Mouse (Mus musculus): ENCODE data around the gene Tle4. TPM values are rescaled to one million over a fixed set of nuclear protein-coding genes. Genes with fewer than 3 reads are reported as not detected.
A peak's percentile ranks its signal among the peaks of the same experiment; 100 is the strongest.

Gene Tle4
- polyA plus RNA-seq, 1 experiment from 2014 or later, result 26.7 TPM

DNA sequence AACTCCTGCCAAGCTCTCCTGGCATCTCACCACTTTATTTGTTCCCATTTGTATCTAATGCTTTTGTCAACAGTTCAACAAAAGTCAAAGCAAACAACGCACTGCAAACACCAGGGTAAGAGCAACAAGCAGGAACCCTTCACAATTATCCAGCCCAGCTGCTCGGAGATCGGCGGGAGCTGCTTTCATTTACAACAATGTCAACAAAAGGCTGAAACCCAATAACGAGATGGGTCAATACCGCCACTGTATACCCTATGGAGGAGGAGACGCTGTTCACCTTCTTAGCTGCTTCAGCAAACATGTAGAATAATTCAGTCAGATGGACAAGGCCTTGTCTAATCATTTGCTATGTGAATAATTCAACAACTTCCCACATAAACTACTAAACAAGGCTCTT, 95.6 kb downstream of the Tle4 start:
- Histone ChIP-seq H3K4me2 (ENCODE audit: low read length) (no peak overlapping the region), H3K36me3 (ENCODE audit: control insufficient read depth, insufficient read depth, low read length) (no peaks in the 10 kb centered on the region), H3K4me1 (ENCODE audit: control insufficient read depth, insufficient read depth, low read length) (peaks cover 47% of the 10 kb centered on the region), H3K27me3 (ENCODE audit: control insufficient read depth, insufficient read depth, low read depth, low read length) (no peaks in the 10 kb centered on the region), H3K4me3 (ENCODE audit: low read depth, low read length) (no peak overlapping the region), H3K9ac (ENCODE audit: low read depth, low read length) (no peak overlapping the region), H3K27ac (ENCODE audit: low read length) (no peak overlapping the region), H3K9me3 (replicated peaks; ENCODE audit: control insufficient read depth, low read length, poor library complexity, severe bottlenecking) (no peaks in the 10 kb centered on the region)
- no peak for ATAC-seq
- 11% methylated on average over 7 of the region's 7 CpGs for WGBS

DNA sequence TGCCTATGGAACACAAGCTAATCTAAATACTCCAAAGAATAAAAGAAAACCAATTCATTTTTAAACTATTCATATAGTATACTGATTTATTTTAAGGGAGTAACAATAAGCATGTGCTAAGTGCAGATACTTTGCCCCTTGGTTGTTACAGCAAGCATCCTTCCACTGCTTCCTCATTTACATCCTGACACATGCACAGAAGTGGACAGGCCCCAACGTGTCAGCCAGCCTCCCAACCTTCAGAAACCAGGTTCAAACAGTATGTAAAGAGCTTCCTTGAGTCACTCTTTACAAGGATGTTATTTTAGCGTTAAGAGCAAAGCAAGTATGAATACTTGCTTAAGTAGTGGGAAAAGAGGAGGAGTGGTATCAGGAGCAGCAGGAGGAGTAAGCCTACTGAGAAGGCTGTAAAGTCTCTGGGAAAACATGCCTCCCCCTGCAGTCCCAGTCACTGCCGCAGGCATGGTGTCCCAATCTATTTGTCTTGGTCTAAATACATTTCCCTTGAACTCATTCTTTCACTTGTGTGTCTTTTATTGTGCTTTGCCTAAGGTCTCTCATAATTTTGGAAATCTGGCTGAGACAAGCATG, 97.9 kb downstream of the Tle4 start:
- H3K4me3 ChIP-seq (ENCODE audit: low read depth, low read length), result no peak overlapping the region
- peaks cover 27% of the 10 kb centered on the region for H3K4me1 ChIP-seq (ENCODE audit: control insufficient read depth, insufficient read depth, low read length)
- H3K27ac ChIP-seq (ENCODE audit: low read length), result no peak overlapping the region
- no peaks in the 10 kb centered on the region for H3K27me3 ChIP-seq (ENCODE audit: control insufficient read depth, insufficient read depth, low read depth, low read length)
- no peak for ATAC-seq
- H3K36me3 ChIP-seq (ENCODE audit: control insufficient read depth, insufficient read depth, low read length), result no peaks in the 10 kb centered on the region
- no peak overlapping the region for H3K4me2 ChIP-seq (ENCODE audit: low read length)
- no peaks in the 10 kb centered on the region for H3K9me3 ChIP-seq (replicated peaks; ENCODE audit: control insufficient read depth, low read length, poor library complexity, severe bottlenecking)
- 16% methylated on average over 3 of the region's 3 CpGs for WGBS
- no peak overlapping the region for H3K9ac ChIP-seq (ENCODE audit: low read depth, low read length)

DNA sequence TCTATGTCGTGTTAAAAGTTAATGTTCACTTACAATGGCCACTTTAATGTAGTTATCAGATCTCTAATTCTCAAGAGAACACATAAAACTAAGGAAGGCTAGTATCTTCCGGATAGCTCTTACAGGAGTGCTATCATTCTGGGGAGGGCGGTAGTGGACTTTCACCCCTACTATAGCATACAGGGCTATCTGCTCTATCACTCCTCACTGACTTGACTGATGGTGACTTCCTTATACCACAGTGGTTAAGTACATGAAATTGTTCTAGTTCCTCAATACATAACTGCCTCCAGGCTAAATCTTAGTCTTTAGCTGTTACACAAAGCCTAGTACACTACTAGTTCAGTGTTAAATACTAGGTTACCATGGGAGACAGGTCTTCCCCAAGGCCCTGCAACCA, 104.8 kb downstream of the Tle4 start:
- 93% methylated on average over 3 of the region's 3 CpGs for WGBS
- no peaks in the 10 kb centered on the region for H3K27me3 ChIP-seq (ENCODE audit: control insufficient read depth, insufficient read depth, low read depth, low read length)

DNA sequence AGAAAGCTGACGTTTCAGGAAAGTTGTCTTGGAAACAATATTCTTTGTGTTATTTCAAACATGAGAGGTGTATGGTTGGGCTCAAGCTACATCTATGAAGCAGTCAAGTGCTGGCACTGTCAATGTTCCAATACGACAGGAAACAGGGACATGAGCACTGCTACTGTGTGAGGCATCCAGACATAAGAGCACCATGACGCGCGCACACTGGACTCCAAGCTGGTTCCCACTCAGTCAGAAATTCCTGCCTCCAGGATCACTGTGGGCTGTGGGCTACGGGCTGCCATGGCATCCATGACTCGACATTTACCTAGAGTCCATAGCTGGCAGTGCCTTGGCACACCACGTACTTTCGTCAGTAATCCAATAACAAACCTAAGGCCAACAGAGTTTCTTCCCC, 110.7 kb downstream of the Tle4 start:
- H3K36me3 ChIP-seq (ENCODE audit: control insufficient read depth, insufficient read depth, low read length), result no peaks in the 10 kb centered on the region
- no peak overlapping the region for H3K4me2 ChIP-seq (ENCODE audit: low read length)
- H3K27me3 ChIP-seq (ENCODE audit: control insufficient read depth, insufficient read depth, low read depth, low read length), result no peaks in the 10 kb centered on the region
- H3K4me3 ChIP-seq (ENCODE audit: low read depth, low read length), result no peak overlapping the region
- 66% methylated on average over 9 of the region's 9 CpGs for WGBS
- no peak for ATAC-seq
- H3K9ac ChIP-seq (ENCODE audit: low read depth, low read length), result no peak overlapping the region
- peaks cover 9% of the 10 kb centered on the region for H3K4me1 ChIP-seq (ENCODE audit: control insufficient read depth, insufficient read depth, low read length)
- H3K27ac ChIP-seq (ENCODE audit: low read length), result no peak overlapping the region
- no peaks in the 10 kb centered on the region for H3K9me3 ChIP-seq (replicated peaks; ENCODE audit: control insufficient read depth, low read length, poor library complexity, severe bottlenecking)

More for the DNA sequence above, 104.8 kb downstream of the Tle4 start:
- H3K4me3 ChIP-seq (ENCODE audit: low read depth, low read length), result no peak overlapping the region
- no peak for ATAC-seq
- H3K27ac ChIP-seq (ENCODE audit: low read length), result no peak overlapping the region
- no peaks in the 10 kb centered on the region for H3K9me3 ChIP-seq (replicated peaks; ENCODE audit: control insufficient read depth, low read length, poor library complexity, severe bottlenecking)
- no peak overlapping the region for H3K4me2 ChIP-seq (ENCODE audit: low read length)
- no peaks in the 10 kb centered on the region for H3K36me3 ChIP-seq (ENCODE audit: control insufficient read depth, insufficient read depth, low read length)
- H3K4me1 ChIP-seq (ENCODE audit: control insufficient read depth, insufficient read depth, low read length), result no peaks in the 10 kb centered on the region
- H3K9ac ChIP-seq (ENCODE audit: low read depth, low read length), result no peak overlapping the region

DNA sequence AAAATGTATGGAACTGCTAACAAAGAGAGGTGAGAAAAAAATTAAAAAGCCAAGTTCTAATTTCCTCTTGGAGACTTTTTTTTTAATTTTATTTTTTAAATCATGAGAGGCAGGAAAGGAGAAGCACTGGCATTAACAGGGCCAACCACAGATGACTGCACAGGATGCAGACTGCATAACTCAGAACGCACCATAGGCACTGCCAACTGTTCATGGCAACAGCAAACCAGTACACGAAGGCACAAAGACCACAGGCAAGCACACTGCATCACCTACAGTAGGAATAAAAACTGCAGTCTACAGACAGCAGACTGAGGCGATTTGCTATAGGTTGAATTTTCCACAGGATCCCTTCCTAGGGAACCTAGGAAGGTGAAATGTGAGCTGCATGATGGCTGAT, 112.7 kb downstream of the Tle4 start:
- 83% methylated on average over 3 of the region's 3 CpGs for WGBS
- H3K36me3 ChIP-seq (ENCODE audit: control insufficient read depth, insufficient read depth, low read length), result no peaks in the 10 kb centered on the region
- no peak overlapping the region for H3K9ac ChIP-seq (ENCODE audit: low read depth, low read length)
- ATAC-seq, result no peak
- no peak overlapping the region for H3K4me2 ChIP-seq (ENCODE audit: low read length)
- no peak overlapping the region for H3K27ac ChIP-seq (ENCODE audit: low read length)
- no peaks in the 10 kb centered on the region for H3K27me3 ChIP-seq (ENCODE audit: control insufficient read depth, insufficient read depth, low read depth, low read length)
- H3K9me3 ChIP-seq (replicated peaks; ENCODE audit: control insufficient read depth, low read length, poor library complexity, severe bottlenecking), result no peaks in the 10 kb centered on the region
- peaks cover 19% of the 10 kb centered on the region for H3K4me1 ChIP-seq (ENCODE audit: control insufficient read depth, insufficient read depth, low read length)
- H3K4me3 ChIP-seq (ENCODE audit: low read depth, low read length), result no peak overlapping the region

DNA sequence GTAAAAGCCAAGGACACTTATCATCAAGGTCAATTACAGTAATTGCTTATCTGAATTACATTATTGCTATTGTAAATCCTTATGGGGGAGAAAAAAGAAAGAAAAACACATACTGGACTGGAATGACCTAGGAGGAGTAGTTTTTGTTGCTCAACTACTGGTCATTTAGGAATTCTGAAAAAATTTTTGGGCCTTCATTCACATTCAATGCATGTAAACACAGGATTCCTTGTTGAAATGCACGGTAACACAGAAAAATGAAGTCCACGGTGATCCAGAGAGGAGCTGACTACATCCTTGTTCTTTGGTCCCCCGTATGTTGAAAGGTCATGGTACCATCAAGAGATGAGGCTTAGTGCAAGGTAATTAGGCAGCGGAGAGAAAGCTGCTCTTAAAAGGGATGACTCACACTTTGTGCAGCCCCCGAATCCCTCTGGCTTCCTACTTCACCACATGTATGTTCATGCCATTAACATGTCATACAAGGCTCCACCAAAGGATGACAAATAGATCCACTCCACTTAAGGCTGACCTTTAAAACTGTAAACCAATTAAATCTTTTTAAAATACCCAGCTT, 115.2 kb downstream of the Tle4 start:
- no peak overlapping the region for H3K4me2 ChIP-seq (ENCODE audit: low read length)
- no peak overlapping the region for H3K4me3 ChIP-seq (ENCODE audit: low read depth, low read length)
- no peaks in the 10 kb centered on the region for H3K9me3 ChIP-seq (replicated peaks; ENCODE audit: control insufficient read depth, low read length, poor library complexity, severe bottlenecking)
- 56% methylated on average over 5 of the region's 5 CpGs for WGBS
- H3K27ac ChIP-seq (ENCODE audit: low read length), result no peak overlapping the region
- H3K36me3 ChIP-seq (ENCODE audit: control insufficient read depth, insufficient read depth, low read length), result no peaks in the 10 kb centered on the region
- H3K27me3 ChIP-seq (ENCODE audit: control insufficient read depth, insufficient read depth, low read depth, low read length), result no peaks in the 10 kb centered on the region
- ATAC-seq, result no peak
- peaks cover 19% of the 10 kb centered on the region for H3K4me1 ChIP-seq (ENCODE audit: control insufficient read depth, insufficient read depth, low read length)
- H3K9ac ChIP-seq (ENCODE audit: low read depth, low read length), result no peak overlapping the region

DNA sequence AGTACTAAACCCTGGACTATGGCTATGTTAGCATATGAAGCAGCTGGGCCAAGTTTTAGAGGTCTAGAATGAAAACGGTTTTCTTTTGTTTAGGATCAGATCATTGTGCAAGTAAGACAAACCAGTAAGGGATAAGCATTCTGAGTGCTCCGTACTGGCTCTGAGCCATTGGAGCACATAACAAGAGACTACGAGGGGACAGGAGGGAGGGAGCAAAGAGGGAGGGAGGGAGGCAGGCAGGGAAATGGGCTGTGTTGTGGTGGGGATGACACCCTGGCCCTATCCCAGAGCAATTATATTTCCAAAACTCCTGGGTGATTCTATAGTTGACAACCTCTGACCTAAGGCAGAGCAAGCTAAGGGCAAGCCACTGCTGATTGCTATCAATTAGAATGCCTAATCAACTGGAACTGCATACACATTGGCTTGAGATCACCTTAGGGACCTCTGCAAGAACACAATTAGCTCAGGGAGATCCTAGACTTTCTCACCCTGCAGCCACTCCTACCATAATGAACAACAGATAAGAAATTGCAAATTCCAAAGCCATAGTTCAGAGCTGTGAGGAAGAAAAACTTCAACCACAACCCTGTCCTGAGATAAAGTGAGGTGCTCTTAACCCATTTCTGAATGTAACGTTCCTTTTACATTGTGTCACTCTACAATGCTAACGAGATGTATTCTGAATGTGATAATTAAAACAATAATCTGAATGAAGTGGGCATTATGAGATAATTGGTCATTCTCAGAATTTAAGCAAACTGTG, 115.9 kb downstream of the Tle4 start:
- Histone ChIP-seq H3K4me2 (ENCODE audit: low read length) (no peak overlapping the region), H3K4me3 (ENCODE audit: low read depth, low read length) (no peak overlapping the region), H3K4me1 (ENCODE audit: control insufficient read depth, insufficient read depth, low read length) (peaks cover 16% of the 10 kb centered on the region), H3K9me3 (replicated peaks; ENCODE audit: control insufficient read depth, low read length, poor library complexity, severe bottlenecking) (no peaks in the 10 kb centered on the region), H3K27ac (ENCODE audit: low read length) (no peak overlapping the region), H3K36me3 (ENCODE audit: control insufficient read depth, insufficient read depth, low read length) (no peaks in the 10 kb centered on the region), H3K9ac (ENCODE audit: low read depth, low read length) (no peak overlapping the region), H3K27me3 (ENCODE audit: control insufficient read depth, insufficient read depth, low read depth, low read length) (no peaks in the 10 kb centered on the region)
- 29% methylated on average over 5 of the region's 5 CpGs for WGBS
- ATAC-seq, result peak; percentile 60

DNA sequence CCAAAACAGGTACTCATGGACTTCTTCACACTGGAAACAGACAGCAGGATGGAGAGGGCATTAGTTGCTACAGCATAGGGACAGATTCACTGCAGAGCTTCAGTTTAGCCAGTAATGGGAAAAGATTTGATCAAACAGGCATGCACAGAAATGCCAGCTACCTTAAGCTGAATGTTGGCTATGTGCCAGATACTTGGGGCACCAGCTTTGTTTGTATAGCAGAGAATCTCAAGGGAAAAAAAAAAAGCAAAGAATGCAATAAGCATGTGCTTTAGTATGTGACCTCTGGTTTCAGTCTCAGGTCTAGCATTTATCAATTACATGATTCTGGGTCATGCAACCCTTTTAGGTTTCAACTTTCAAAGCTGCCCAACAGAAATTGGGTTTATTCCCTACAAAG, 118.1 kb downstream of the Tle4 start:
- H3K36me3 ChIP-seq (ENCODE audit: control insufficient read depth, insufficient read depth, low read length), result no peaks in the 10 kb centered on the region
- H3K4me1 ChIP-seq (ENCODE audit: control insufficient read depth, insufficient read depth, low read length), result peaks cover 14% of the 10 kb centered on the region
- H3K9me3 ChIP-seq (replicated peaks; ENCODE audit: control insufficient read depth, low read length, poor library complexity, severe bottlenecking), result no peaks in the 10 kb centered on the region
- H3K9ac ChIP-seq (ENCODE audit: low read depth, low read length), result no peak overlapping the region
- ATAC-seq, result no peak
- no peak overlapping the region for H3K4me2 ChIP-seq (ENCODE audit: low read length)
- no peaks in the 10 kb centered on the region for H3K27me3 ChIP-seq (ENCODE audit: control insufficient read depth, insufficient read depth, low read depth, low read length)
- no peak overlapping the region for H3K4me3 ChIP-seq (ENCODE audit: low read depth, low read length)
- H3K27ac ChIP-seq (ENCODE audit: low read length), result no peak overlapping the region

DNA sequence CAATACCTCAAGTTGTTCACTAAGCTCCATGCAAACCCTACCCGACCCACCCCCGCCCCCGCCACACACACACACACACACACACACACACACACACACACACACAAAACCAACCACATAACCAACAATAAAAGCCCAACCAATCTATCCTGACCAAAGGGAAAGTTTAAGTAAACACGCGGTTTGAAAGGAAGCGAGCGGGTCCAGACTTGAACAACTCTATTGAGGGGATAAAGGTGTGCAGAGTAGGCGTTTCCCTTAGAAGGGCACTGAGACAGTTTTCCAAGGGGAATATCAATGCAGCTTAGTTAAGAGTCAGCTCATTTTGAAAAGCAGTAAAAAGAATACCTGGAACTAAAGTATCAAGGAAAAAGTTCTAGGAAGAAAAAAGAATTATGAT, 128.5 kb downstream of the Tle4 start:
- no peak overlapping the region for H3K4me3 ChIP-seq (ENCODE audit: low read depth, low read length)
- H3K9ac ChIP-seq (ENCODE audit: low read depth, low read length), result no peak overlapping the region
- peaks cover 8% of the 10 kb centered on the region for H3K36me3 ChIP-seq (ENCODE audit: control insufficient read depth, insufficient read depth, low read length)
- no peaks in the 10 kb centered on the region for H3K9me3 ChIP-seq (replicated peaks; ENCODE audit: control insufficient read depth, low read length, poor library complexity, severe bottlenecking)
- ATAC-seq, result no peak
- 91% methylated on average over 8 of the region's 8 CpGs for WGBS
- no peaks in the 10 kb centered on the region for H3K27me3 ChIP-seq (ENCODE audit: control insufficient read depth, insufficient read depth, low read depth, low read length)
- H3K27ac ChIP-seq (ENCODE audit: low read length), result no peak overlapping the region
- H3K4me2 ChIP-seq (ENCODE audit: low read length), result no peak overlapping the region
- no peaks in the 10 kb centered on the region for H3K4me1 ChIP-seq (ENCODE audit: control insufficient read depth, insufficient read depth, low read length)
